10 mouse cellular contexts compared by ENCODE assay signal in genomic region chr3:53974905-53975551, GRCm38 (mm10).
DNase-seq lines count a peak whose midpoint lies in the region; ATAC-seq and TF ChIP-seq lines count a peak whose summit lies in the region.
"Had no signal": no experiment of that assay in that cellular context is flagged by ENCODE, and none has a peak within 500 bp of the region (broad histone marks: within the 10 kb centered on the region; RNA-seq: fewer than 3 reads in every experiment).

No protein-coding gene starts in this region.

- WGBS in kidney, embryonic 14.5 days, result 24% methylated on average over 10 of the region's 10 CpGs
- WGBS in forebrain, embryonic 13.5 days, result 33% methylated on average over 10 of the region's 10 CpGs
- WGBS in spleen, adult 2 months, result 29% methylated on average over 10 of the region's 10 CpGs
- 39% methylated on average over 10 of the region's 10 CpGs for WGBS in midbrain, embryonic 13.5 days

- TF ChIP-seq POLR2A in spleen, adult 2 months (IDR thresholded peaks at IDR 0.05; ENCODE audit: low read depth, low read length), result no peak

- H3K36me3 ChIP-seq in kidney, embryonic 14.5 days (ENCODE audit: control insufficient read depth, insufficient read depth, low read length), result no peaks in the 10 kb centered on the region
- no peaks in the 10 kb centered on the region for H3K36me3 ChIP-seq in forebrain, embryonic 13.5 days (ENCODE audit: poor library complexity, severe bottlenecking)
- H3K36me3 ChIP-seq in spleen, adult 2 months (ENCODE audit: control insufficient read depth, insufficient read depth, low read length), result no peaks in the 10 kb centered on the region
- no peaks in the 10 kb centered on the region for H3K36me3 ChIP-seq in midbrain, embryonic 13.5 days
- H3K36me3 ChIP-seq: liver, embryonic 15.5 days; neural tube, embryonic 13.5 days had no signal

- peaks cover 5% of the 10 kb centered on the region; the same call in 1 of the 2 replicates for H3K4me1 ChIP-seq in kidney, embryonic 14.5 days (ENCODE audit: control insufficient read depth, insufficient read depth, low read length)
- peaks cover 7% of the 10 kb centered on the region for H3K4me1 ChIP-seq in forebrain, embryonic 13.5 days
- peaks cover 19% of the 10 kb centered on the region for H3K4me1 ChIP-seq in spleen, adult 2 months (ENCODE audit: control insufficient read depth, insufficient read depth, insufficient read length)
- H3K4me1 ChIP-seq in midbrain, embryonic 13.5 days (replicated peaks), result no peaks in the 10 kb centered on the region
- H3K4me1 ChIP-seq: liver, embryonic 15.5 days; neural tube, embryonic 13.5 days had no signal

- no peaks in the 10 kb centered on the region for H3K9me3 ChIP-seq in kidney, embryonic 14.5 days (ENCODE audit: control insufficient read depth, low read length)
- no peaks in the 10 kb centered on the region for H3K9me3 ChIP-seq in forebrain, embryonic 13.5 days (replicated peaks)
- H3K9me3 ChIP-seq in midbrain, embryonic 13.5 days, result no peaks in the 10 kb centered on the region
- H3K9me3 ChIP-seq: liver, embryonic 15.5 days; neural tube, embryonic 13.5 days had no signal

- H3K27me3 ChIP-seq in kidney, embryonic 14.5 days (ENCODE audit: control insufficient read depth, insufficient read depth, low read length), result no peaks in the 10 kb centered on the region
- no peaks in the 10 kb centered on the region for H3K27me3 ChIP-seq in forebrain, embryonic 13.5 days
- H3K27me3 ChIP-seq in spleen, adult 2 months (ENCODE audit: control insufficient read depth, insufficient read depth, low read length), result no peaks in the 10 kb centered on the region
- no peaks in the 10 kb centered on the region for H3K27me3 ChIP-seq in midbrain, embryonic 13.5 days
- H3K27me3 ChIP-seq: liver, embryonic 15.5 days; neural tube, embryonic 13.5 days had no signal

- H3K4me2 ChIP-seq in kidney, embryonic 14.5 days (replicated peaks; ENCODE audit: low read depth, low read length), result peak overlapping the region; percentile 24; the same call in 1 of the 2 replicates
- no peak overlapping the region for H3K4me2 ChIP-seq in forebrain, embryonic 13.5 days
- no peak overlapping the region for H3K4me2 ChIP-seq in midbrain, embryonic 13.5 days (replicated peaks)
- H3K4me2 ChIP-seq: liver, embryonic 15.5 days; neural tube, embryonic 13.5 days had no signal

- intact Hi-C loops in heart, postnatal 36 days (cut with DNase I), result no loop called here

- no peak for TF ChIP-seq CTCF in spleen, adult 2 months (IDR thresholded peaks at IDR 0.05; ENCODE audit: extremely low read depth, insufficient read depth, insufficient read length, insufficient replicate concordance)

- ATAC-seq in kidney, embryonic 14.5 days (ENCODE audit: low FRiP score, low TSS enrichment), result no peak
- peak; percentile 50; the same call in 1 of the 2 replicates for ATAC-seq in forebrain, embryonic 13.5 days
- ATAC-seq in midbrain, embryonic 13.5 days, result no peak

- H3K9ac ChIP-seq in kidney, embryonic 14.5 days (ENCODE audit: low read depth, low read length), result no peak overlapping the region
- H3K9ac ChIP-seq in forebrain, embryonic 13.5 days, result no peak overlapping the region
- no peak overlapping the region for H3K9ac ChIP-seq in midbrain, embryonic 13.5 days (replicated peaks)
- H3K9ac ChIP-seq: liver, embryonic 15.5 days; neural tube, embryonic 13.5 days had no signal

- H3K27ac ChIP-seq in kidney, embryonic 14.5 days (ENCODE audit: low read depth, low read length), result no peak overlapping the region
- H3K27ac ChIP-seq in forebrain, embryonic 13.5 days, result peak overlapping the region; percentile 31
- H3K27ac ChIP-seq in spleen, adult 2 months (ENCODE audit: insufficient read depth, low read length), result peak overlapping the region; percentile 76
- H3K27ac ChIP-seq in midbrain, embryonic 13.5 days, result no peak overlapping the region
- H3K27ac ChIP-seq: liver, embryonic 15.5 days; neural tube, embryonic 13.5 days had no signal

- DNase-seq in kidney, adult 9 months, result no peak
- DNase-seq in ES-CJ7 (ENCODE audit: low read depth, low spot score), result peak; percentile 17
- DNase-seq in spleen, adult 2 months (ENCODE audit: low read depth in 1 of 2, low spot score in 2 of 2), result no peak
- DNase-seq in neural tube, embryonic 10.5 days (ENCODE audit: extremely low spot score, low spot score), result no peak
- no peak for DNase-seq in heart, postnatal 36 days

- H3K4me3 ChIP-seq in kidney, embryonic 14.5 days (ENCODE audit: low read length), result no peak overlapping the region
- no peak overlapping the region for H3K4me3 ChIP-seq in forebrain, embryonic 13.5 days
- peak overlapping the region; percentile 15; the same call in 1 of the 2 replicates for H3K4me3 ChIP-seq in spleen, adult 2 months (ENCODE audit: extremely low read depth, insufficient read depth, insufficient read length)
- H3K4me3 ChIP-seq in midbrain, embryonic 13.5 days (replicated peaks), result no peak overlapping the region
- H3K4me3 ChIP-seq: liver, embryonic 15.5 days; neural tube, embryonic 13.5 days had no signal

Comparison
In these comparisons a context has a peak if more than half of its experiments do, and no peak if none do; other contexts are left out.
1. H3K27ac ChIP-seq: peak in forebrain, embryonic 13.5 days (single experiment) and spleen, adult 2 months (single experiment); none in kidney, embryonic 14.5 days (single experiment) and midbrain, embryonic 13.5 days (single experiment).